Mouse (Mus musculus): ENCODE measurements around the gene Adam6a. TPM values are rescaled to one million over a fixed set of nuclear protein-coding genes. Genes with fewer than 3 reads are reported as not detected.
"Not testable (repeated sequence)": the region's sequence is repeated elsewhere in the genome, so short reads cannot be mapped to it uniquely, and the experiment has no call there.

Gene Adam6a
- not detected for total RNA-seq (2021)
- long read RNA-seq, experiment 1, result 0 reads
- long read RNA-seq, experiment 2, result 0 reads

- not testable (repeated sequence) for DNase-seq (ENCODE audit: low spot score)
Observed at GRCm38 (mm10) chr12:113543608-113544007, at the start of gene Adam6a. Gene Adam6a (plus strand): TSS chr12:113543908.

GRCm38 (mm10) chr12:113525901-113526300, 17.8 kb upstream of the Adam6a start:
- DNase-seq (ENCODE audit: low spot score), result no peak

GRCm38 (mm10) chr12:113578241-113578640, 34.5 kb downstream of the Adam6a start:
- DNase-seq (ENCODE audit: low spot score), result no peak

GRCm38 (mm10) chr12:113588001-113588400, 44.3 kb downstream of the Adam6a start:
- DNase-seq (ENCODE audit: low spot score), result no peak

Other genes with a start within 250 kb of the Adam6a start
- gene Adam6b, start 54.4 kb upstream of the Adam6a start, total RNA-seq (2021), result not detected